Mouse (Mus musculus) liver, embryonic 13.5 days (tissue): ENCODE measurements around the gene Olfr281. TPM values are rescaled to one million over a fixed set of nuclear protein-coding genes. Genes with fewer than 3 reads are reported as not detected.
"Not testable (repeated sequence)": the region's sequence is repeated elsewhere in the genome, so short reads cannot be mapped to it uniquely, and the experiment has no call there.

Experiments
- ATAC-seq: fragments of 200-750 bp; cut with Nextera tagmentation; 2 replicates; pipeline ENCODE4 v1.8.0; 2017; ENCODE audit warnings: low read depth, mild to moderate bottlenecking, moderate number of reproducible peaks, moderate library complexity
- DNase-seq: peaks from one replicate; pipeline ENCODE4 v3.0.0; 2022
- H3K27ac ChIP-seq: fragments of 300-500 bp; sonication (generic); 2 replicates; pipeline ENCODE4 v1.5.1; 2015; ENCODE audit warnings: moderate library complexity, mild to moderate bottlenecking, inconsistent platforms
- H3K27me3 ChIP-seq: fragments of 300-500 bp; sonication (generic); 2 replicates; pipeline ENCODE4 v1.6.1; 2015; ENCODE audit warnings: mild to moderate bottlenecking, inconsistent platforms
- H3K36me3 ChIP-seq: fragments of 300-500 bp; sonication (generic); 2 replicates; pipeline ENCODE4 v1.6.1; 2015; ENCODE audit warnings: mild to moderate bottlenecking, inconsistent platforms
- H3K4me1 ChIP-seq: fragments of 300-500 bp; sonication (generic); replicated peaks from 2 replicates; pipeline ENCODE4 v1.6.1; 2015; ENCODE audit warnings: inconsistent platforms
- H3K4me2 ChIP-seq: fragments of 300-500 bp; sonication (generic); 2 replicates; pipeline ENCODE4 v1.6.1; 2015; ENCODE audit warnings: inconsistent platforms, mild to moderate bottlenecking, moderate library complexity
- H3K4me3 ChIP-seq: fragments of 300-500 bp; sonication (generic); replicated peaks from 2 replicates; pipeline ENCODE4 v1.5.1; 2015; ENCODE audit warnings: mild to moderate bottlenecking, inconsistent platforms
- H3K9ac ChIP-seq: fragments of 300-500 bp; sonication (generic); 2 replicates; pipeline ENCODE4 v1.6.1; 2015; ENCODE audit warnings: mild to moderate bottlenecking, inconsistent platforms
- H3K9me3 ChIP-seq: fragments of 300-500 bp; sonication (generic); replicated peaks from 2 replicates; pipeline ENCODE4 v1.6.1; 2016; ENCODE audit warnings: inconsistent platforms
- WGBS: fragments of 180-500 bp; shearing (Covaris S2); methylation state at CpG from one replicate; pipeline ENCODE4 v1.1.7; 2015; ENCODE audit not compliant: insufficient replicate concordance; 5-methylcytosine and 5-hydroxymethylcytosine counted together
- polyA plus RNA-seq: library from polyadenylated mRNA; unstranded; fragments of >200 nt; fragmentation: Nextera tagmentation; extraction: Ambion mirVana; gene quantifications from 2 replicates; pipeline ENCODE4 v1.2.1, GENCODE M21; 2015

Gene Olfr281
- polyA plus RNA-seq: not detected in 2 replicates

GRCm38 (mm10) chr15:98452288-98452687 lies at the start of gene Olfr281:
Gene Olfr281, plus strand, starts transcription at chr15:98452588.
- Histone ChIP-seq H3K27ac (no peak within 1 kb of the TSS), H3K4me1 (no peaks in the 10 kb centered on the region), H3K9me3 (no peaks in the 10 kb centered on the region), H3K9ac (no peak within 1 kb of the TSS), H3K27me3 (no peaks in the 10 kb centered on the region), H3K4me2 (no peak within 1 kb of the TSS), H3K36me3 (no peaks in the 10 kb centered on the region), H3K4me3 (no peak within 1 kb of the TSS)
- DNase-seq: no peak
- no peak for ATAC-seq
- 71% methylated on average over 7 of the region's 7 CpGs for WGBS

- 55% methylated on average over 17 of the region's 17 CpGs for WGBS
- Histone ChIP-seq H3K27me3 (no peaks in the 10 kb centered on the region), H3K9ac (no peak overlapping the region), H3K4me2 (no peak overlapping the region), H3K36me3 (no peaks in the 10 kb centered on the region), H3K4me1 (no peaks in the 10 kb centered on the region), H3K27ac (no peak overlapping the region), H3K4me3 (no peak overlapping the region), H3K9me3 (no peaks in the 10 kb centered on the region)
- ATAC-seq (no peak), DNase-seq (no peak)
Measured at GRCm38 (mm10) chr15:98408406-98409060, 43.9 kb upstream of the Olfr281 start.

GRCm38 (mm10) chr15:98409635-98410034 lies 42.8 kb upstream of the Olfr281 start:
- Histone ChIP-seq H3K4me1 (no peaks in the 10 kb centered on the region), H3K36me3 (no peaks in the 10 kb centered on the region), H3K9me3 (no peaks in the 10 kb centered on the region), H3K27me3 (no peaks in the 10 kb centered on the region), H3K4me3 (no peak overlapping the region), H3K27ac (no peak overlapping the region), H3K9ac (no peak overlapping the region), H3K4me2 (no peak overlapping the region)
- WGBS: 82% methylated on average over 2 of the region's 2 CpGs
- no peak for ATAC-seq
- no peak for DNase-seq

- no peaks in the 10 kb centered on the region for H3K9me3 ChIP-seq
- ATAC-seq (no peak), DNase-seq (no peak)
- no peak overlapping the region for H3K27ac ChIP-seq
- H3K36me3 ChIP-seq: no peaks in the 10 kb centered on the region
- H3K4me2 ChIP-seq: no peak overlapping the region
- 76% methylated on average over 9 of the region's 9 CpGs for WGBS
- no peak overlapping the region for H3K9ac ChIP-seq
- H3K27me3 ChIP-seq: no peaks in the 10 kb centered on the region
- no peaks in the 10 kb centered on the region for H3K4me1 ChIP-seq
- H3K4me3 ChIP-seq: no peak overlapping the region
Measured at GRCm38 (mm10) chr15:98410249-98410648, 42.1 kb upstream of the Olfr281 start.

GRCm38 (mm10) chr15:98415996-98416395 lies 36.4 kb upstream of the Olfr281 start:
- ATAC-seq (no peak), DNase-seq (no peak)
- Histone ChIP-seq H3K36me3 (no peaks in the 10 kb centered on the region), H3K27ac (no peak overlapping the region), H3K9ac (no peak overlapping the region), H3K4me3 (no peak overlapping the region), H3K9me3 (no peaks in the 10 kb centered on the region), H3K4me2 (no peak overlapping the region), H3K4me1 (no peaks in the 10 kb centered on the region), H3K27me3 (no peaks in the 10 kb centered on the region)
- 35% methylated on average over 4 of the region's 4 CpGs for WGBS

GRCm38 (mm10) chr15:98416802-98417201 lies 35.6 kb upstream of the Olfr281 start:
- not testable (repeated sequence) for H3K36me3 ChIP-seq, H3K4me1 ChIP-seq, H3K4me2 ChIP-seq, H3K9me3 ChIP-seq, H3K27ac ChIP-seq, H3K27me3 ChIP-seq, DNase-seq, ATAC-seq, H3K9ac ChIP-seq, H3K4me3 ChIP-seq

GRCm38 (mm10) chr15:98417285-98417684 lies 35.1 kb upstream of the Olfr281 start:
- DNase-seq, H3K27ac ChIP-seq, H3K36me3 ChIP-seq, H3K4me2 ChIP-seq, H3K9ac ChIP-seq, H3K4me3 ChIP-seq, H3K9me3 ChIP-seq, H3K27me3 ChIP-seq, H3K4me1 ChIP-seq, ATAC-seq: not testable (repeated sequence)
- WGBS: 42% methylated on average over 2 of the region's 3 CpGs

GRCm38 (mm10) chr15:98418096-98418495 lies 34.3 kb upstream of the Olfr281 start:
- Histone ChIP-seq H3K4me1 (no peaks in the 10 kb centered on the region), H3K27ac (no peak overlapping the region), H3K36me3 (no peaks in the 10 kb centered on the region), H3K4me2 (no peak overlapping the region), H3K4me3 (no peak overlapping the region), H3K9me3 (no peaks in the 10 kb centered on the region), H3K27me3 (no peaks in the 10 kb centered on the region), H3K9ac (no peak overlapping the region)
- 62% methylated on average over 7 of the region's 7 CpGs for WGBS
- DNase-seq: no peak
- ATAC-seq: no peak

GRCm38 (mm10) chr15:98420897-98421296 lies 31.5 kb upstream of the Olfr281 start:
- WGBS: 40% methylated on average over 4 of the region's 4 CpGs
- H3K4me3 ChIP-seq: no peak overlapping the region
- no peak for DNase-seq

GRCm38 (mm10) chr15:98424326-98424725 lies 28.1 kb upstream of the Olfr281 start:
- ATAC-seq: no peak

More at GRCm38 (mm10) chr15:98420897-98421296, 31.5 kb upstream of the Olfr281 start:
- no peak overlapping the region for H3K9ac ChIP-seq
- no peak overlapping the region for H3K4me2 ChIP-seq
- no peaks in the 10 kb centered on the region for H3K36me3 ChIP-seq
- no peaks in the 10 kb centered on the region for H3K9me3 ChIP-seq
- no peaks in the 10 kb centered on the region for H3K27me3 ChIP-seq
- ATAC-seq: no peak
- no peak overlapping the region for H3K27ac ChIP-seq
- H3K4me1 ChIP-seq: no peaks in the 10 kb centered on the region

GRCm38 (mm10) chr15:98424753-98425152 lies 27.6 kb upstream of the Olfr281 start:
- Histone ChIP-seq H3K36me3 (no peaks in the 10 kb centered on the region), H3K4me1 (no peaks in the 10 kb centered on the region), H3K9ac (no peak overlapping the region), H3K4me3 (no peak overlapping the region), H3K4me2 (no peak overlapping the region), H3K27me3 (no peaks in the 10 kb centered on the region), H3K9me3 (no peaks in the 10 kb centered on the region), H3K27ac (no peak overlapping the region)
- WGBS: 43% methylated on average over 6 of the region's 6 CpGs
- ATAC-seq: no peak
- no peak for DNase-seq

More at GRCm38 (mm10) chr15:98424326-98424725, 28.1 kb upstream of the Olfr281 start:
- Histone ChIP-seq H3K4me2 (no peak overlapping the region), H3K27me3 (no peaks in the 10 kb centered on the region), H3K9ac (no peak overlapping the region), H3K36me3 (no peaks in the 10 kb centered on the region), H3K27ac (no peak overlapping the region), H3K4me1 (no peaks in the 10 kb centered on the region), H3K4me3 (no peak overlapping the region), H3K9me3 (no peaks in the 10 kb centered on the region)
- 63% methylated on average over 14 of the region's 14 CpGs for WGBS
- no peak for DNase-seq

GRCm38 (mm10) chr15:98425188-98425587 lies 27.2 kb upstream of the Olfr281 start:
- H3K4me2 ChIP-seq: no peak overlapping the region
- H3K27ac ChIP-seq: no peak overlapping the region
- no peaks in the 10 kb centered on the region for H3K4me1 ChIP-seq
- no peak overlapping the region for H3K4me3 ChIP-seq
- 71% methylated on average over 7 of the region's 7 CpGs for WGBS
- no peak for ATAC-seq
- no peak for DNase-seq
- no peaks in the 10 kb centered on the region for H3K27me3 ChIP-seq
- no peaks in the 10 kb centered on the region for H3K9me3 ChIP-seq
- H3K9ac ChIP-seq: no peak overlapping the region
- no peaks in the 10 kb centered on the region for H3K36me3 ChIP-seq
